Mouse (Mus musculus): ENCODE data around the gene Syt17. TPM values are rescaled to one million over a fixed set of nuclear protein-coding genes. Genes with fewer than 3 reads are reported as not detected.

Gene Syt17
- total and polyA plus RNA-seq, 2 experiments from 2014 or later: 18.2 to 22.5 TPM

DNA sequence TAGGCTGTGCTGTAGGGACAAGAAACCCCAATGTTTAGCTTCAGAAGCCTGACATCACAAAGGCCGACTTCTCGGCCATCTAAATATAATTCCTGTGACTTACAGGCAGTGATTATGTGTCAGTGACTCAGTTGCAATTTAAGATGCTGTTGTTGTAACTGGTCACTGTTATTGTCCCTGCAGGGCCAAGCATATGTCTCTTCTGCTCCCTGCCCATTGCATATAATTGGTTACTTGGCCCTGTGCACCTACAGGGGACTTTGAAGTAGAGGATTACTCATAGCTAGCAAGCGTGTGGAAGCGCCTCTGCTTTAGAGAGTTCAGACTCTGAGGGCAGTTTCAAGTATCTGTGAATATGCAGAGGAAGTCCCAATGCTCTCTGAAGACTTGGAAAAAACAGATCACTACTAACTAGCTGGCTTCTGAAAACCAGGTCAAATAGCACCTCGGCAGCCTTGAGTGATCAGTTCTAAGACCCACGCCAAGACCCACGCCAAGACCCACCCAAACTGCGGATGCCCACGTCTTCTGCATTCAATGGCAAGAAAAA is 32.2 kb upstream of the Syt17 start:
- Histone ChIP-seq H3K27me3 (ENCODE audit: insufficient read depth, low read length) (no peaks in the 10 kb centered on the region), H3K4me1 (ENCODE audit: insufficient read depth) (no peaks in the 10 kb centered on the region), H3K4me2 (ENCODE audit: low read depth) (no peak overlapping the region), H3K4me3 (ENCODE audit: low read depth, low read length) (no peak overlapping the region), H3K27ac (ENCODE audit: low read depth, low read length) (no peak overlapping the region), H3K9me3 (ENCODE audit: low read length) (no peaks in the 10 kb centered on the region), H3K9ac (no peak overlapping the region), H3K36me3 (ENCODE audit: insufficient read depth) (no peaks in the 10 kb centered on the region)
- 85% methylated on average over 9 of the region's 9 CpGs for WGBS
- DNase-seq: no peak
- no peak for TF ChIP-seq CTCF (IDR thresholded peaks at IDR 0.05; ENCODE audit: low read depth)
- ATAC-seq: no peak

DNA sequence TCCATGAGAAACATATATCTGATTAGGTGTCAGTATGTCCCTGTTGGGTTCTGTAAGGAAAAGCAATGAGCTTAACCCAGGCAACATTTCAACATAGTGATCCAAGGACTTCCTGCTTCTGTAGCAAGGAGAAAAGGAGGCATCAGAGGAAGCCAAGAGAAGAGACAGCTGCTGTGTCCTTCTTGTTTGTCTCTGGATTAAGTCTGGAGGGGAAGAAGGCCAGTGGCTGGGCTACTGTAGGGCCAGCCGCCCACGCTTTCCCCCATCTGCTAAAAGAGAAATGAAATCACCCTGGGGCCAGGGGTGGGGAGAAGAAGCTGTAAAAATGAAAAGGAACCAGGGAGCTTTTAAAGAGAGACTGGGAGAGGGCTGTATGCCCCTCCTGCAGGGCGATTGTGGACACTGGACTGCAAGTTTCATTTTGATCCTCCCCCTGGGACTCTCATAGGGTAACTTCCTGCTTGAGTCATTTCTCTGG is 30.9 kb upstream of the Syt17 start:
- H3K27me3 ChIP-seq (ENCODE audit: insufficient read depth, low read length): no peaks in the 10 kb centered on the region
- 66% methylated on average over 3 of the region's 3 CpGs for WGBS
- no peak overlapping the region for H3K27ac ChIP-seq (ENCODE audit: low read depth, low read length)
- H3K4me2 ChIP-seq (ENCODE audit: low read depth): no peak overlapping the region
- H3K36me3 ChIP-seq (ENCODE audit: insufficient read depth): no peaks in the 10 kb centered on the region
- DNase-seq (no peak), ATAC-seq (no peak)
- H3K9me3 ChIP-seq (ENCODE audit: low read length): no peaks in the 10 kb centered on the region
- no peak overlapping the region for H3K4me3 ChIP-seq (ENCODE audit: low read depth, low read length)
- no peak overlapping the region for H3K9ac ChIP-seq
- H3K4me1 ChIP-seq (ENCODE audit: insufficient read depth): no peaks in the 10 kb centered on the region
- TF ChIP-seq CTCF (IDR thresholded peaks at IDR 0.05; ENCODE audit: low read depth): no peak

DNA sequence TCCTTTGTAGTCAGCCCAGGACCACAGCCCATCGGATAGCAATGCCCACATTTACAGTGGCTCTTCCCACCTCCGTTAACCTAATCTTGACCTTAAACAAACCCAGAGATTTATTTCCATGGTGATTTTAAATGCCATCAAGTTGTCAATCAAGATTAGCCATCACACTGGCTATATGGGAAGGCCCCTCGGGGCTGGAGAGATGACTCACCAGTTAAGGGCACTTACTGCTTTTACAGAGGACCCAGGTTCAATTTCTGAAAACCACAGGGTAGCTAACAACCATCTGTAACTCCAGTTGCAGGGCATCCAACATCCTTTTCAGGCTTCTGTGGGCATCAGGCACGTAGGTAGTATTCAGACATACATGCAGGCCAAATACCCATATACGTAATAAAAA is 28.4 kb upstream of the Syt17 start:
- WGBS: 53% methylated on average over 5 of the region's 5 CpGs
- no peak overlapping the region for H3K4me3 ChIP-seq (ENCODE audit: low read depth, low read length)
- H3K36me3 ChIP-seq (ENCODE audit: insufficient read depth): no peaks in the 10 kb centered on the region
- no peaks in the 10 kb centered on the region for H3K4me1 ChIP-seq (ENCODE audit: insufficient read depth)
- no peaks in the 10 kb centered on the region for H3K27me3 ChIP-seq (ENCODE audit: insufficient read depth, low read length)
- no peak for ATAC-seq
- no peak overlapping the region for H3K4me2 ChIP-seq (ENCODE audit: low read depth)
- no peak overlapping the region for H3K9ac ChIP-seq
- no peaks in the 10 kb centered on the region for H3K9me3 ChIP-seq (ENCODE audit: low read length)
- no peak for DNase-seq
- no peak for TF ChIP-seq CTCF (IDR thresholded peaks at IDR 0.05; ENCODE audit: low read depth)
- H3K27ac ChIP-seq (ENCODE audit: low read depth, low read length): no peak overlapping the region

DNA sequence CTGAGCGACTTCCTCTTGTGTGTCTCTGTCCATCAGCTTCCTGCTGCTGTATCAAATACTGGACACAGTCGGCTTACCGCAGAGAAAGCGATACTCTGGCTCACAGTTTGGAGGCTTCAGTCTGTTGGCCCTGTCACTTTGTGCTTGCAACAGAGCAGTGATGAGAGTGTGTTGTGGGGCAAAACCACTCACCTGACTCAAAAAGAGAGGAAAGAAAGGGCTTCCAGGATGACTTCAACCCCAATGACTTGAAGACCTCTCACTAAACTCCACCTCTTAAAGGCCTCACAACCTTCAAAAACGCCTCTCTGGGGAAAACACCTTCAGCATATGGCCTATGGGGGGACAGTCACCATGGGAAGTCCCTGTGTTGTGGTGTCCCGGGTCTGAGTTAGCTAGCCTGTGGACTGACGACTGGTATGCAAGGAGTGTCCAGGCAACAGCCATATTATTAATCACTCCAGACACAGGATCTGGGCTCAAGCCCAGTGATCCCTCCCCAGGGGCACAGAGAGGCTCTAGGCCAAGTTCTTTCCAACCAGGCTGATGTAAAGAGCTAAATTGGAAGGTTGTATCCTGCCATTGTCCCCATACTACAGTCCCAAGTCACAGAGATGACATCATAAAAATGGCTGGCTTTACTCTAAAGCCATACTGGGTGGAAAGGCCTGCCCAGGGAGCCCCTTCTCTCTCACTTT is 27.1 kb upstream of the Syt17 start:
- H3K36me3 ChIP-seq (ENCODE audit: insufficient read depth): no peaks in the 10 kb centered on the region
- H3K4me2 ChIP-seq (ENCODE audit: low read depth): no peak overlapping the region
- no peak for TF ChIP-seq CTCF (IDR thresholded peaks at IDR 0.05; ENCODE audit: low read depth)
- WGBS: 82% methylated on average over 7 of the region's 7 CpGs
- no peaks in the 10 kb centered on the region for H3K9me3 ChIP-seq (ENCODE audit: low read length)
- no peak overlapping the region for H3K27ac ChIP-seq (ENCODE audit: low read depth, low read length)
- DNase-seq (no peak), ATAC-seq (no peak)
- H3K4me3 ChIP-seq (ENCODE audit: low read depth, low read length): no peak overlapping the region
- no peaks in the 10 kb centered on the region for H3K4me1 ChIP-seq (ENCODE audit: insufficient read depth)
- H3K27me3 ChIP-seq (ENCODE audit: insufficient read depth, low read length): no peaks in the 10 kb centered on the region
- no peak overlapping the region for H3K9ac ChIP-seq

DNA sequence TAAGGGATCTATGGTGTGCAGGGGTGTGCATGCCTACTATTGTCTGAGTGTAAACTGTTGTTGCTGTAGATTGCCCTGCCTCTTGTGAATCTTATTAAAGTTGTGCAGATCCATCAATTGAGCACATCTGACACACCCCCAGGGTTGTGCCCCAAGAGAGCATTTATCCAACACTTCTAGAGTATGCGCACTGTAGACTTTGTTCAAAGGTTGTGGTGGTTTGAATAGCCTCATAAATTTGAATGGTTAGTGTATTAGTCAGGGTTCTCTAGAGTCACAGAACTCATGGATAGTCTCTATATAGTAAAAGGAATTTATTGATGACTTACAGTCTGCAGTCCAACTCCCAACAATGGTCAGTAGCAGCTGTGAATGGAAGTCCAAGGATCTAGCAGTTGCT is 24.9 kb upstream of the Syt17 start:
- TF ChIP-seq CTCF (IDR thresholded peaks at IDR 0.05; ENCODE audit: low read depth): no peak
- H3K27ac ChIP-seq (ENCODE audit: low read depth, low read length): no peak overlapping the region
- H3K36me3 ChIP-seq (ENCODE audit: insufficient read depth): no peaks in the 10 kb centered on the region
- no peak overlapping the region for H3K9ac ChIP-seq
- H3K4me3 ChIP-seq (ENCODE audit: low read depth, low read length): no peak overlapping the region
- ATAC-seq: no peak
- no peaks in the 10 kb centered on the region for H3K27me3 ChIP-seq (ENCODE audit: insufficient read depth, low read length)
- WGBS: 91% methylated on average over 1 of the region's 1 CpGs
- no peaks in the 10 kb centered on the region for H3K4me1 ChIP-seq (ENCODE audit: insufficient read depth)
- no peaks in the 10 kb centered on the region for H3K9me3 ChIP-seq (ENCODE audit: low read length)
- no peak overlapping the region for H3K4me2 ChIP-seq (ENCODE audit: low read depth)
- DNase-seq: no peak

DNA sequence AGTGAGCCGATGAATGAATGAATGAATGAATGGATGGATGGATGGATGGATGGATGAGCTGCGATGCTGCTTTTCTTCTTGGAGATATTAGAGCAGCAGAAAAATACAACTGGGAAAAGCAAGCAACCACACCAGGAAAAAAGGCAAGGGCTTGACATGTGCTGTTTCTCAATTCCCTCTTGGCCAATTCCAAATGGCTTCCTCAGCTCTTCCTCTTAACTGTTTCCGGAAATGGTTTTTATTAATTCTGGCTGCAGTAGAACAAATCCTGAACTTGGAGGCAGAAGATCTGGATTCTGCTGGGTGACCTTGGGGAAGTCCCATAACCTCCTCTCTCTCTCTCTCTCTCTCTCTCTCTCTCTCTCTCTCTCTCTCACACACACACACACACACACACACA is 20.0 kb upstream of the Syt17 start:
- no peaks in the 10 kb centered on the region for H3K36me3 ChIP-seq (ENCODE audit: insufficient read depth)
- no peaks in the 10 kb centered on the region for H3K27me3 ChIP-seq (ENCODE audit: insufficient read depth, low read length)
- H3K4me2 ChIP-seq (ENCODE audit: low read depth): no peak overlapping the region
- no peak overlapping the region for H3K4me3 ChIP-seq (ENCODE audit: low read depth, low read length)
- no peaks in the 10 kb centered on the region for H3K9me3 ChIP-seq (ENCODE audit: low read length)
- H3K9ac ChIP-seq: no peak overlapping the region
- 0 out of 2 replicates have a peak, but pooled peaks cover 4% of the 10 kb centered on the region for H3K4me1 ChIP-seq (ENCODE audit: insufficient read depth)
- no peak for TF ChIP-seq CTCF (IDR thresholded peaks at IDR 0.05; ENCODE audit: low read depth)
- WGBS: 98% methylated on average over 3 of the region's 3 CpGs
- DNase-seq (no peak), ATAC-seq (no peak)
- no peak overlapping the region for H3K27ac ChIP-seq (ENCODE audit: low read depth, low read length)

DNA sequence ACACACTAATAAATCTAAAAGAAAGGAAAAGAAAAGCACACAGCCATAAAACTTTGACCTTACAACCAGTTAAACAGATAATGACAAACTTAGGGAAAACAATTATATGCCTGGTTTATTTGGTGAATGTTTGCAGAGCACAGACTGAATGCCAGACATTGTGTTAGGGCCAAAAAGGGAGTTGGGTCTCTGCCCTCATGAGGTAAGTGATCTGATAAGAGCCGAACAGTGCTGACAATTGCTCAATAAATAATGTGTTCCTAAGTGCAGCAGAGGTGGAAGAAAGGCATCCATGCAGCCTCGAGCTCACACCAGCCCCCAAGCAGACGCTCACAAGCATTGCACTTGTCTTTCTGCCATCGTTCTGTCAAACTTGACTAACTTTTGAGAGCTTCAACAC is 16.4 kb upstream of the Syt17 start:
- no peak overlapping the region for H3K9ac ChIP-seq
- no peak for TF ChIP-seq CTCF (IDR thresholded peaks at IDR 0.05; ENCODE audit: low read depth)
- no peak overlapping the region for H3K4me3 ChIP-seq (ENCODE audit: low read depth, low read length)
- ATAC-seq: no peak
- 0 out of 2 replicates have a peak, but pooled peaks cover 8% of the 10 kb centered on the region for H3K4me1 ChIP-seq (ENCODE audit: insufficient read depth)
- H3K4me2 ChIP-seq (ENCODE audit: low read depth): no peak overlapping the region
- H3K27me3 ChIP-seq (ENCODE audit: insufficient read depth, low read length): no peaks in the 10 kb centered on the region
- WGBS: 58% methylated on average over 4 of the region's 4 CpGs
- no peak overlapping the region for H3K27ac ChIP-seq (ENCODE audit: low read depth, low read length)
- no peaks in the 10 kb centered on the region for H3K36me3 ChIP-seq (ENCODE audit: insufficient read depth)
- DNase-seq: no peak
- H3K9me3 ChIP-seq (ENCODE audit: low read length): no peaks in the 10 kb centered on the region
